Mouse (Mus musculus) spleen, postnatal 36 days (tissue): ENCODE measurements around the gene 1810043G02Rik.
"Not testable (repeated sequence)": the region's sequence is repeated elsewhere in the genome, so short reads cannot be mapped to it uniquely, and the experiment has no call there.

ENCODE experiments used
- DNase-seq, 2 experiments: peaks; one replicate each; pipeline ENCODE4 v3.0.0; 2022; ENCODE audit warnings: low spot score in 2 of 2, mixed read lengths in 1 of 2

Gene 1810043G02Rik

GRCm38 (mm10) chr10:77978351-77979350 lies at the start of gene 1810043G02Rik:
TSS of gene 1810043G02Rik (plus strand) at chr10:77978524.
- DNase-seq: peak; percentile 98

DNA sequence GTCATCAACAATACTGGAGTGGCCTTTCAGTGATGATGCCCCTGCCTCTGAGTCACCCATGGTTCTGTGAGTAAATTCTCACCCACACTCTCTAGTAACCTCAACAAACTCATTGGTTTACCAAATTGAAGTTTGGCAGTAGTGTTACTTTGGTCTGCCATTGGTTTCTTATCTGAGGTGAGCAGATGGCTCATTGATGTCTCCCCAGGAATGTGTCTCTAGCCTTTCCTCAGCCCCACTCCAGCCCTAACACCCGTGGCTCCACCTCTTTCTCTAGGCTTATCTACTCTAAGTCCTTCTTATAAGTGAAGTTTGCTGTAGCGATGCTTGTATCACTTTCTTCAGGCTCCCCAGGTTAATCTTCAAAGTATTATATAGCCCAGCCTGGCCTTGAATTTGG lies 38.6 kb upstream of the 1810043G02Rik start:
- no peak for DNase-seq

DNA sequence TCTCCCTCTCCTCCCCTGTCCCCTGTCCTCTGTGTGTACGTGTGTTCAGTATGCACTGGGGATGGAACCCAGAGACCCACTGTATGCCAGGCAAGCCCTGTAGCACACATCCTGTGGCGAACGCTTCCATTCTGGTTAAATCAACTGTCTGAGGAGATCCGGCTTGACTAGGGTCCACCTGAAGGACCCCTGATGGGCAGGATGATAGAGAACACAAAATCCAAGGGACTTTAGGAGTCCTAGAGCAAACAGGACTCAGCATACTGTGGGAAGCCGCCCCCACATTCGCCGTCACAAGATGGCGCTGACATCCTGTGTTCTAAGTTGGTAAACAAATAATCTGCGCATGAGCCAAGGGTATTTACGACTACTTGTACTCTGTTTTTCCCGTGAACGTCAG lies 27.9 kb upstream of the 1810043G02Rik start:
- not testable (repeated sequence) for DNase-seq

DNA sequence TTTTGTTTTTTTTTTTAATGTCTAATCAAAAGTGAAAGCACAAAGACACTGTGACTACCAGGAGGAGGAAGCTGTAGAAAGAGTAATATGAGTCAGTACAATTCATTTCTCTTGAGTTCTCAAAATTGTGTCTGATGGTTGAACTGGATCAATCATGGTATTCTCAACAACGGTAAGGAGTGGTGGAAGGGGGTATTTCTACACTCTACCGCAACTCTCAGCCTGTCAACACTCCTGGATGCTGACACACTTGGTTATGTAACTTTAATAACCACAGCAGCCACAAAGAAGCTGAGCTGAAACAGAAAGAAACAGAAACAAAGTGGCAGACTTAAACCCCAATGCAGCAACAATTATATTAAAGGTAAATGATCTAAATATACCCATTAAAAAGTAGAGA lies 15.6 kb upstream of the 1810043G02Rik start:
- no peak for DNase-seq

DNA sequence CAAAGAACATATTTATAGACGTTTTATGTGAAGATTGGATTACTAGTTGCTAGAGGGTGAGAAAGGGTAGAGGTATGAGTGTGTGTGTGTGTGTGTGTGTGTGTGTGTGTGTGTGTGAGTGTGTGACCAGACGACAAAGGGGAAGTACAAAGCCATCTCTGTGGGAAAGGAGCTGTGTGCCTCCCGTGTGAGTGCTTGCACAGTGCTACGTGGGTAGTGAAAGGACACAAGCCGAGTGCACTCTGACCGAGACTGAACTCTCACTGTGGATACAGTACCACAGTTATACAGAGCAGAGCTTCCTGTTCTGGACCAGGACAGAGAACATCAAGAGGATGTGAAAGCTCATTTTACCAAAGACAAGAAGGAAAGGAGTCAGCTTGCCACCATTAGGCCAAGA lies 14.4 kb upstream of the 1810043G02Rik start:
- DNase-seq: peak; percentile 42 to 56

- peak; percentile 49 to 59 for DNase-seq
Observed at GRCm38 (mm10) chr10:77969274-77969972, 8.9 kb upstream of the 1810043G02Rik start.

DNA sequence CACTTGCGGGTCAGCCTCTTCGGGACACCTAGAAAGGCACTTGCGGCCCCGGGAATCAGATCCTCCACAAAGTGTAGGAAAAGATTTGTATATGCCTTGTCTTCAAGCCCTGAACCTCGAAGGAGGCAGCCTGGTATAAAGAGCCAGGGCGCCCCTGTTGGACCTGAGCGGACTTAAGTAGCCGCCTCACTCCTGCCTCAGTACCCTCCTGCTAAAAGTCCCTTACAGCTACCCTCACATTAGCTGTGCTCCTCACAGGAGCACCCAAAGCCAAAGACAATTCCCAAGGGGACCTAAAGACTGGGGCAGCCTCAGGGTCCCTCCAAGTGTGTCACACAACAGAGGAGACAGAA lies 8.4 kb upstream of the 1810043G02Rik start:
- DNase-seq: no peak

GRCm38 (mm10) chr10:77970481-77970880 lies 7.8 kb upstream of the 1810043G02Rik start, which contains the start of gene Trpm2:
TSS of gene Trpm2 (minus strand) at chr10:77970563.
- peak; percentile 64 to 68 for DNase-seq

DNA sequence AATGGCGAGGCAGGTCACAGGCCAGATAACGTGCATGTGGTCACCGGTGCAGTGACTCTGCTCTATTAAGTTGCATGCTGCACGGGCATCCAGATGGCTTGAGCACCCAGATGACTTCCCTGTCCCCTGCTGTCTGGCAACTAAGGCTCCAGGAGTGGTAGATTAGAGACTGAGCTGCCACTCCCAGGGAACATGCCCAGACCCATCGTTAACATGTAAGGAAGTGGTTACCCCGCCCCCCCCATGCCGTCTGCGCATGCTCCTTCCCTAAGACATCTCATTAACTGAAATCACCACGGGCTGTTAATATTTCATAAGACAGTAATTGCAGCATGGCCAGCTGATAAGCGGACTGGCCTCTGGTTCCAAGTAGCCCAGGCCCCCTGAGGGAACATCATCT lies 7.1 kb upstream of the 1810043G02Rik start:
- DNase-seq: peak; percentile 29 to 59

GRCm38 (mm10) chr10:77971709-77972553 lies 6.4 kb upstream of the 1810043G02Rik start:
- no peak for DNase-seq

DNA sequence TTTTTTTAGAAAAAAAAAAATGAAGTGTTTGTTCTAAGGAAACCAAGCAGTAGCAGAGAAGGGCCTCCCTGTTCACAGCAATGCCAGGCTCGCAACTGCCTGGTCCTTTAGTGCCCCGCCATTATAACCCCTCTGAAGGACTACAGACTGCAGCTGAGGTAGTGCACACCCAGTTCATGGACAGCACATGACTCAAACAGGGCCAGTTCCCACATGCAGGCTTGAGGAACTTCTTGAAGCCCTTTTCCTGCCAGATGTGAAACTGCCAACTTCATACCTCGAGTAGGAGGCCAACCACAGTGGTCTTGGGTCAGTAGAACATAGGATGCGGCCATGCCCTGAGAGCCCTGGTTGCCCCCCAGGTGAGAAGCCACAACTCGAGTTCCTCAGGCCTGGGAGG lies 4.0 kb upstream of the 1810043G02Rik start:
- no peak for DNase-seq

- DNase-seq: no peak
Observed at GRCm38 (mm10) chr10:77974811-77975210, 3.5 kb upstream of the 1810043G02Rik start.

- no peak for DNase-seq
Observed at GRCm38 (mm10) chr10:77975653-77976052, 2.7 kb upstream of the 1810043G02Rik start.

DNA sequence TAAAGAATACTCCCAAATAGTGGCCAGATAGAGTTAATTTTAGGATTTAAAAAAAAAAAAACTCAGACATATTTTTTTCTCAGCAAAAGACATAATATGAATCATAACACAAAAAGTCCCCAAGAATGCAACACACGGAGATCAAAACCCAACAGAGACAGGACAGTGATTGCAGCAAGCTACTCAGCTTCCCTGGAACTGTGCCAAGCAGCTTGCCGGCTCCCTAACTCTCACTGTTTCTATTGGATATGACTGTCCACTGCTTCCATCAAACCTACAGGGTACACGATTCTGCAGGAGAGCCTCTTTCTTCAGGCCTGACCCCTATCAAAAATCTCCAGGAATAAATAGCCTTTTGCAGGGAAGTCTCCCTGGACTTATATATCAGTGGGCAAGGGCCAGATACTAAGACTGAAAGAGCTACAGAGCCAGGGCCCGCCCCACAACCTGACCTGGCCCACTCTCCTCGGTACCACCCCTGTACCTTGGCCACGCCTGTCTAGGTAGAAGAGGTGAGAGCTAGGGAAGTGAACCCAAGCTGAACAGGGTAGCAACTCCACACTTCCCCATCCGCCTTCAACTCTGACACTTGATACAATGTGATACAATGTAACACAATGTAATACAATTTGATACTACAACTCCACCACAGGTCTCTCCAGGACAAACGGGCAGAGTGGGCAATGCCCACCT lies 1.7 kb upstream of the 1810043G02Rik start:
- peak; percentile 25 to 32 for DNase-seq

DNA sequence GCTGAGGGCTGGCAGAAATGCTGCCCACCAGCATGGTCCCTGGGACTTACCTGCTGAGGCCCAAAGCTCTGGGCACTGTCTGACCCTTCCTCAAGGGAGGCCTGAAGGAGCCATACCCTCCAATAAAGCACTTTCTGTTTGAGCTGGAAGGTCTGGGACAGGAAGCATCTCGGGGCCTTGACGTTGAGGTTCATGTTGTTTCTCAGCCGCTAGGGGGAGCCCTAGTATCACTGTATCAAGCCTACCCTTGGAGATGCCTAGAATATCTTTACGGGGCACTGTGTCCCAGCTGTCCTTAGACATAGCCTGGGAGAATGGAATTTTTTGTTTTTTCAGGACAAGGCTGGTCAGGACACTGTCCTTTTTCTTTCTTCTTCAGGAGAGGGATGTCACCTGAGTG lies 6.3 kb downstream of the 1810043G02Rik start:
- peak; percentile 64 to 68 for DNase-seq

- DNase-seq: no peak
Observed at GRCm38 (mm10) chr10:77985775-77986174, 7.5 kb downstream of the 1810043G02Rik start.

DNA sequence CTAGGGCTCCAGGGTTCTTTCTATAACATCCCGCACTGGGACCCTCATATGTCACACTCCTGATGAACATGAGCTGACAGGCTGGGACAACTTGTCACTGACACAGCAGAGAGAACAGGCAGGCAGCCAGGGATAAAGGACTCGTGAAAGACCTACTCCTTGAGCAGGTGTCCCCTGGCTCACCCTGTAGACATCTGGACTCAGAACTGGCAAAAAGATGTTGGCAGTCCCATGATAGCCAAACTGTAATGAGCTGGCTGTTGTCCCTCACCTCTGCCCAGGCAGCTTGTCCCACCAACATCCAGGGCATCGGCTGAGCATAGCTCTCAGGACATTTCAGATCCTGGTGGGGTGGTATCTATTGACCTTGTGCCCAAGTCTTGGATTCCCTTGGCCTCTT lies 17.3 kb downstream of the 1810043G02Rik start:
- no peak for DNase-seq

DNA sequence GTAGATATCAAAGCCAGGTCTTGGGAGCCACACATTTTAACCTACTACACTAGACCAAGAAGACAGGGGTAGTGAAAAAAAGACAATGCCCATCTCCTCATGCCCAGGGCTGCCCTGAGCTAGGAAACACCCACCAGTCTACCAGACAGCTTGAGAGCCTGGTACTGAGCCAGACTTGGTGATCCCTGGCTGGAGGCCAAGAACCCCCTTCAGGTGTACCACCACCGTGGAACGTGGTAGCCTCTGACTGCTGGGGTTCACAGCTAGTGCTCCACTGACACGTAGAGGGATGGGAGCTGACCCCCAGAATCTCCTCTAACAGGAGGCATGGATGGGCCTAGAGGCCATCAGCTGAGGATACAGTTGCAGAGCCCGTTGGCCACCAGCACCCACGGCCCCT lies 21.9 kb downstream of the 1810043G02Rik start:
- no peak for DNase-seq

- no peak for DNase-seq
Observed at GRCm38 (mm10) chr10:78001796-78002195, 23.5 kb downstream of the 1810043G02Rik start.

DNA sequence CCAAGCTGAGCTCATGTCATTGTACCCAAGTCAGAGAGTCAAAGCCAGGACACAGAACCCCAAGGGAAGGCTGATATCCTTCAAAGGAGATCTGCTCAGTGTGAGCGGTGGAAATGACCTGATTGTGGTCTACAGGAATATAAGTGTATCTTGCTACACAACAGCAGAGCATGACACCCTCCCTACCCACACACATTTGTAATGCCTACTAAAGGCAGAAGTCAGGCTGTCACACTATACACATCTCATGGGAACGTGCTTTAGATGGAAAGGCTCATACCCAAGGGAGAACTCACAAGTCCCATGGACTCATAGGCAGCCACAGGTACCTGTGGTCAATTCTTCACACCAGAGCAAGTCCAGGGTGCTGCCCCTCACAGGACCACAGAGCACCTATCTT lies 24.0 kb downstream of the 1810043G02Rik start:
- no peak for DNase-seq

GRCm38 (mm10) chr10:78004479-78005100 lies 26.3 kb downstream of the 1810043G02Rik start:
- no peak for DNase-seq
